Mouse (Mus musculus) limb, embryonic 14.5 days (tissue): ENCODE results near the gene Bend6. TPM values are rescaled to one million over a fixed set of nuclear protein-coding genes. Genes with fewer than 3 reads are reported as not detected.

Experiments used
- ATAC-seq: fragments of 200-750 bp; cut with Nextera tagmentation; 2 replicates; pipeline ENCODE4 v1.8.0; 2017; ENCODE audit warnings: low read depth, moderate number of reproducible peaks, moderate TSS enrichment; ENCODE audit not compliant: low FRiP score
- DNase-seq: peaks from one replicate; pipeline ENCODE4 v3.0.0-alpha.2; 2015; ENCODE audit warnings: low spot score
- H3K27ac ChIP-seq: fragments of 300-500 bp; sonication (generic); replicated peaks from 2 replicates; pipeline ENCODE4 v1.5.1; 2014; ENCODE audit warnings: low read depth, mild to moderate bottlenecking, low read length, moderate library complexity, mixed read lengths
- H3K27me3 ChIP-seq: fragments of 300-500 bp; sonication (generic); 2 replicates; pipeline ENCODE4 v1.6.1; 2014; ENCODE audit warnings: low read length, mixed read lengths; ENCODE audit not compliant: control insufficient read depth, insufficient read depth
- H3K36me3 ChIP-seq: fragments of 300-500 bp; sonication (generic); 2 replicates; pipeline ENCODE4 v1.6.1; 2014; ENCODE audit warnings: mild to moderate bottlenecking, low read length, moderate library complexity, mixed read lengths; ENCODE audit not compliant: control insufficient read depth, insufficient read depth
- H3K4me1 ChIP-seq: fragments of 300-500 bp; sonication (generic); 2 replicates; pipeline ENCODE4 v1.6.1; 2014; ENCODE audit warnings: antibody characterized with exemption, low read length, mixed read lengths; ENCODE audit not compliant: control insufficient read depth, insufficient read depth
- H3K4me2 ChIP-seq: fragments of 300-500 bp; sonication (generic); replicated peaks from 2 replicates; pipeline ENCODE4 v1.6.1; 2014; ENCODE audit warnings: low read depth, mild to moderate bottlenecking, low read length, moderate library complexity; ENCODE audit not compliant: severe bottlenecking
- H3K4me3 ChIP-seq: fragments of 300-500 bp; sonication (generic); replicated peaks from 2 replicates; pipeline ENCODE4 v1.5.1; 2014; ENCODE audit warnings: low read length
- H3K9ac ChIP-seq: fragments of 300-500 bp; sonication (generic); 2 replicates; pipeline ENCODE4 v1.6.1; 2014; ENCODE audit warnings: mild to moderate bottlenecking, low read depth, low read length, moderate library complexity; ENCODE audit not compliant: severe bottlenecking
- H3K9me3 ChIP-seq: fragments of 300-500 bp; sonication (generic); 2 replicates; pipeline ENCODE4 v1.6.1; 2016; ENCODE audit warnings: low read length; ENCODE audit not compliant: control insufficient read depth
- POLR2A ChIP-seq: fragments of 200-500 bp; IDR thresholded peaks from 2 replicates; pipeline ENCODE4 v1.8.0; 2012; ENCODE audit warnings: inconsistent platforms, mild to moderate bottlenecking, moderate library complexity, borderline replicate concordance; ENCODE audit not compliant: insufficient read depth, insufficient read length; ENCODE audit errors: extremely low read depth
- WGBS: fragments of 180-500 bp; shearing (Covaris S2); extraction: QIAGEN DNeasy Blood & Tissue Kit; methylation state at CpG from one replicate; pipeline ENCODE4 v1.1.7; 2014; 5-methylcytosine and 5-hydroxymethylcytosine counted together
- polyA plus RNA-seq, 2 experiments: library from polyadenylated mRNA; depleted of rRNA in 1 of 2; stranded (reverse) in 1 of 2; unstranded in 1 of 2; fragments of >200 nt; fragmentation: Nextera tagmentation in 1 of 2; extraction: Ambion mirVana in 1 of 2; gene quantifications; 2 replicates each; pipeline versions ENCODE4 v1.2.1 to v1.2.3; 2012 to 2014

Bend6 gene
- polyA plus RNA-seq, 2 experiments, result 1.5 TPM

DNA sequence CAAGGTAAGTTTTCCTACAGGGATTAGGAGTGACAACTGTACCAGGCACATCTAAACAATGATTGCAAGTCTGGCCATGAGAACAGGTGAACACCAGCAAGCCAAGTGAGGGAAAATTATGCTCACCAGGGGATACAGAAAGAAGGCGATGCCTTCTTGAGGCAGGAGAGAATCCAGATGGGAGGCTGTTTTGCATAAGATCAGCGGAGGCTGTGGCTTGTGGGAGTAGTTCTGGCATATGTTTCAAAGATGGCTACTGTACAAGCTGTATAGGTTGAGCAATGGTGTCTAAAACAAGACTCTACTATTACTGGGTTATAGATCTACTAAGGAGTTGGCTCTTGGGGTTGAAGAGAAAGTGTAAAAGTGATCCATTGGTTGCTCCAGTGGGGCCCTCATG is 89.7 kb downstream of the Bend6 start:
- no peaks in the 10 kb centered on the region for H3K9me3 ChIP-seq
- H3K9ac ChIP-seq, result no peak overlapping the region
- no peaks in the 10 kb centered on the region for H3K27me3 ChIP-seq
- H3K4me2 ChIP-seq, result no peak overlapping the region
- no peak for ATAC-seq
- H3K4me3 ChIP-seq, result no peak overlapping the region
- 75% methylated on average over 2 of the region's 2 CpGs for WGBS
- peaks cover 7% of the 10 kb centered on the region for H3K4me1 ChIP-seq
- peaks cover under 1% of the 10 kb centered on the region for H3K36me3 ChIP-seq
- no peak overlapping the region for H3K27ac ChIP-seq
- DNase-seq, result no peak
- no peak for TF ChIP-seq POLR2A

DNA sequence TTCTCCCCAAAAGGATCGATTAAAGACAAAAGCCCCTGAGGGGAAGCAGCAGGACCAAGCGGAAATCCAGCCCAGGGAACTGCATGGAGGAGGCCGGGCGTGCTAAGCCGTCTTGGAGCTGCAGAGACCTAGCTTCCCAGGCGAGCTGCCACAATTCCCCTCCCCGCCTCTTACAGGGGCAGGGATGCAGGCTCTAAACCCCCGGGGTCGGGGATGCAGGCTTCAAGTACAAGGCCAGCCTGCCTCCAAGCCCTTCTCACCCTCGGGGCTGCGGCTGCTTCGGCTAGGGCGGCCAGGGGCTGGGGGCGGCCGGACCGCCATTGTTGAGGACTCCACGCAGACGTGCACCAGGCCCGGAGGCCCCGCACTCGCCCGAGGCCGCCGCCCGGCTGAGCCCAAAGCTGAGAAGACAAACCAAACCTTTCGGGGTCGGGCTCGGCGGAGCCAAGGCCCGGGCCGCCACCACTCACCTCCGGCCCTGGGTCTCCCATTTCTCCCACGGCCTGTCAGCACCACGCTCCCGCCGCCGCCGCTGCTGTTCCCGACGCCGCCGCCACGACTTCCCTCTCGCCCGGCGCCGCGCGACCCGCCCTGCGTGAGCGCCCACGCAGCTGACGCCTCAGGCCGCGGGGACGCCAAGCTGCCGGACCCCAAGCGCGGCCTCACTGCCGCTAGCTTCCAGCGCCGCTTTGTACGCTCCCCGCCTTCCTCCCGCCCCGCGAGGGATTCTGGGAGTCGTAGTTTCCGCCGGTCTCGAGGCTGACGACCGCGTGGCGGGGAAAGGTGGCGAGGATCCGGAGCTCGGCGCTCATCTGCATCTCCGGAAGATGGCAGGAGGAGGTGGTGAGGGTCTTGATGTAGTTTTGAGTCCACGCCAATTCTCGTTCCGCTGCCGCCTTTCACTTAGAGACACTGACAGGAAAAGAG is 93.5 kb downstream of the Bend6 start, which contains the start of gene Zfp451:
Gene Zfp451, minus strand, starts transcription at position 728 of the 927 bp plus-strand sequence.
- H3K9ac ChIP-seq, result peak within 1 kb of the TSS; percentile 89
- WGBS, result under 1% methylated on average over 62 of the region's 85 CpGs
- ATAC-seq, result peak; percentile 96
- peak within 1 kb of the TSS; percentile 74 for H3K4me2 ChIP-seq
- peak within 1 kb of the TSS; percentile 83 for H3K27ac ChIP-seq
- no peaks in the 10 kb centered on the region for H3K27me3 ChIP-seq
- H3K36me3 ChIP-seq, result peaks cover 28% of the 10 kb centered on the region
- peak; percentile 92 for DNase-seq
- TF ChIP-seq POLR2A, result peak; percentile 38; the same call in 1 of the 2 replicates
- peak within 1 kb of the TSS; percentile 85 for H3K4me3 ChIP-seq
- H3K4me1 ChIP-seq, result peaks cover 15% of the 10 kb centered on the region
- H3K9me3 ChIP-seq, result no peaks in the 10 kb centered on the region

DNA sequence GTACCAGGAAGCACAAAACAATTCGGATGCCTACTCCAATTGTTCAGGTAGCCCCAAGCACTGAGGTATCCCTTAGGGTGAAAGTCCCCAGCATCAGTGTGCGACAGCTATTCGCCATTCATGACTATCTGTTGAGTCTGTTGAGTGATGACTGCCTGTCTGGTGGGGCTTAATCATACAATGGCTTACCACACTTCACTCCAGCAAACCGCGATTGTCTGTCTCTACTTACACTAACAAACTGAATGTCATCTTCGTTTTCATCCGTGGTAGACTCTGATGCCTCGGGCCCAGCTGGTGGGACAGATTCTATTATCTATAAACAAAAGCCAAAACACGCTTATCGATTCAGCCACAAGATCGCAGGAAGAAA is 94.1 kb downstream of the Bend6 start:
- peak overlapping the region; percentile 83 for H3K27ac ChIP-seq

DNA sequence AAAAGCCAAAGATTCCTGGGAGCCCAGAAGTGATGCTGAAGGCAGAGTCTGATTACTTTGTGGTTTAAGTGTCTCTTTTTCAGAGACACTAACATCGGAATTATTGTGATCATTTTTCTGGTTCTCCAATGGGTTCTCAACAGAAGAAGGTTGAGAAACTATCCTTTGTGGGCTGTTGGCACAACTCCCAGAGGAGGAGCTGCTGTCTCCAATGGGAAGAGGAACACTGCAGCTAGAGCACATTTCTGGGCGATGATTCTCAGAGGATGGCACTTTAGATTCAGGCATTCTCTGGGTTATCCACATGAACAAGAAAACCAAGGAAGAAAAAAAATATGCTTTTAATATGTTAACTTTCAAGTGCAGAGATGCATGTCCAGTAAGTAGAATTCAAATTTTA is 104.3 kb downstream of the Bend6 start:
- Histone ChIP-seq H3K4me2 (no peak overlapping the region), H3K4me1 (no peaks in the 10 kb centered on the region), H3K9me3 (no peaks in the 10 kb centered on the region), H3K27ac (no peak overlapping the region), H3K27me3 (no peaks in the 10 kb centered on the region), H3K4me3 (no peak overlapping the region), H3K9ac (no peak overlapping the region), H3K36me3 (peaks cover 69% of the 10 kb centered on the region)
- no peak for ATAC-seq
- no peak for TF ChIP-seq POLR2A
- DNase-seq, result no peak
- over 99% methylated on average over 2 of the region's 2 CpGs for WGBS

More for the DNA sequence above, 94.1 kb downstream of the Bend6 start:
- no peak for TF ChIP-seq POLR2A
- H3K27me3 ChIP-seq, result no peaks in the 10 kb centered on the region
- H3K9ac ChIP-seq, result peak overlapping the region; percentile 89
- peak overlapping the region; percentile 85 for H3K4me3 ChIP-seq
- H3K4me1 ChIP-seq, result peaks cover 15% of the 10 kb centered on the region
- DNase-seq (no peak), ATAC-seq (no peak)
- peaks cover 33% of the 10 kb centered on the region for H3K36me3 ChIP-seq
- peak overlapping the region; percentile 74 for H3K4me2 ChIP-seq
- 18% methylated on average over 11 of the region's 11 CpGs for WGBS
- H3K9me3 ChIP-seq, result no peaks in the 10 kb centered on the region

Other genes starting within 250 kb of the Bend6 start
- gene Prim2, start 238.0 kb downstream of the Bend6 start, polyA plus RNA-seq (2012; rRNA removed), result 27.4 and 32.5 TPM in 2 replicates
- gene Prim2, start 238.0 kb downstream of the Bend6 start, polyA plus RNA-seq (2014; fragmentation: Nextera tagmentation; extraction: Ambion mirVana), result 33.5 and 34.1 TPM in 2 replicates
- gene Rab23, start 187.9 kb downstream of the Bend6 start, polyA plus RNA-seq (2012; rRNA removed), result 22.4 and 24.6 TPM in 2 replicates
- gene Rab23, start 187.9 kb downstream of the Bend6 start, polyA plus RNA-seq (2014; fragmentation: Nextera tagmentation; extraction: Ambion mirVana), result 28.9 and 33.0 TPM in 2 replicates
- 39.1 and 41.3 TPM in 2 replicates for gene Bag2, start 150.0 kb downstream of the Bend6 start, polyA plus RNA-seq (2012; rRNA removed)
- 49.0 and 49.9 TPM in 2 replicates for gene Bag2, start 150.0 kb downstream of the Bend6 start, polyA plus RNA-seq (2014; fragmentation: Nextera tagmentation; extraction: Ambion mirVana)
- gene Zfp451, start 93.2 kb downstream of the Bend6 start, polyA plus RNA-seq (2012; rRNA removed), result 29.9 and 32.3 TPM in 2 replicates
- gene Zfp451, start 93.2 kb downstream of the Bend6 start, polyA plus RNA-seq (2014; fragmentation: Nextera tagmentation; extraction: Ambion mirVana), result 33.4 and 34.8 TPM in 2 replicates
- gene Dst, start 409 bp upstream of the Bend6 start, polyA plus RNA-seq (2012; rRNA removed), result 34.6 and 42.5 TPM in 2 replicates
- gene Dst, start 409 bp upstream of the Bend6 start, polyA plus RNA-seq (2014; fragmentation: Nextera tagmentation; extraction: Ambion mirVana), result 34.9 and 39.4 TPM in 2 replicates